Mouse (Mus musculus) mouse trophoblast stem cell (cell line): ENCODE measurements around the gene Dicer1.

Source experiments
- in situ Hi-C, 2 experiments: fragments of 300-500 bp; cut with MseI, MboI; formaldehyde crosslinking; loops; 2 replicates in 1 of 2; 3 replicates in 1 of 2; pipeline ENCODE4 v1.15.1; 2025

Gene Dicer1

DNA sequence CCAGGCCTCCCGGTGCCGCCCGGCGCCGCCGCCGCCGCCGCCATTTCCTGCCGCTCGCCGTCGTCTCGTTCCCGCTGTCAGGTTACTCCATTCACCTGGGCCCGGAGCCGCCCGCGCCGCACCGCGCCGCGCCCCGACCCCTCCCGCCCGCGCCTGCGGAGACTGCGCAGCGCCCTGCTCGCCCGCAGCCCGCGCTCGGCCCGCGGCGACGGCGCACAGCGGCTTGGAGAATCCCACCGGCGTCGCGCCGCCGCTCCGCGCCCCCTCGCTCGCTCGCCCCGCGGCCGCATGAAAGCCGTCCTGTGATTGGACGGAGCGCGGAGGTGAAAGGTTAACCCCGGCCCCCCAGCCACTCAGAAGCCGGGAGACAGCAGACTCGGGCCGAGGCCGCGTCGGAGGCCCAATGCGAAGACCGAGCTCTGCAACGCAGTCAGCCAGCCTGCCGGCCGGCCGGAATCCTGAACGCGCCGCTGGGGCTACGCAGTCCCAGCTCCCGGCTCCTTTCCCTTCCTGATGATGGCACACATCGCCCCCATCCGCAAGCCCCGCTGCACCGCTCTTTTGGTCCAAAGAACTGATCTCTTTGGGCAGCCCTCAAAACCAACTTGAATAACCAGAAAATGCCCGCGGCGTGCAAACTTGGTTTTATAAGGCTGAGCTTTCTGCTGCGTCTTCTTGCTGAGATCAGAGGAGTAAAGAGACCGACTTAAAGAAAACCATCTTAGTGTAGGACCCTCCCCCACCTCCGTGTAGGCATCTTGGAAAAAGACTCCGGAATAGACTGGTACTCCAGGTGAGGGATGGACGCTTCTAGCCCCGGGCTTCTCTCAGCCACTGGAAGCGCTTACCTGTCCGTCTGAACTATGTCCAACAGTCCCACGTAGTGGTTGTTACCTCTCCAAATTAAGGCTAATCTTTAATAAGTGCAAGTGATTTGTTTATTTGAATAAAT, at the start of gene Dicer1:
Dicer1 (minus strand) TSS at position 139 of the 952 bp plus-strand sequence.
- in situ Hi-C loops: no loop called here

DNA sequence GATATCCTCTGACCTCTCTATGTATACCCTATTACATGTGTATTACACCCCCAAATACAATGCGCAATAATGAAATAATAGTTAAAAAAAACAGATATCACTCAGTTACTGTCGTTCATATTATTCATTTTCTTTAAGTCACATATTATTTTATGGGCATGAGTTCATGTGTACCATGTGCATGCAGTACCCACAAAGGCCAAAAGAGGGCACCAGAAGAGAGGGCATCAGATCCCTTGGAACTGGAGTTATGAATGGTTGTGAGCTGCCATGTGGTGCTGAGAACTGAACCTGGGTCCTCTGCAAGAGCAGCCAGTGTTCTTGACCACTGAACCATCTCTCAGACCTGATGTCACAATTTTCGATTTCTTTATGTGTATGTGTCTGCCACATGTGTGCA, 47.6 kb upstream of the Dicer1 start:
- in situ Hi-C loops: no loop called here

- in situ Hi-C loops: no loop called here
Measured at GRCm38 (mm10) chr12:104797905-104798304, 46.2 kb upstream of the Dicer1 start.

- in situ Hi-C loops: no loop called here
Measured at GRCm38 (mm10) chr12:104796635-104797378, 45.1 kb upstream of the Dicer1 start.

DNA sequence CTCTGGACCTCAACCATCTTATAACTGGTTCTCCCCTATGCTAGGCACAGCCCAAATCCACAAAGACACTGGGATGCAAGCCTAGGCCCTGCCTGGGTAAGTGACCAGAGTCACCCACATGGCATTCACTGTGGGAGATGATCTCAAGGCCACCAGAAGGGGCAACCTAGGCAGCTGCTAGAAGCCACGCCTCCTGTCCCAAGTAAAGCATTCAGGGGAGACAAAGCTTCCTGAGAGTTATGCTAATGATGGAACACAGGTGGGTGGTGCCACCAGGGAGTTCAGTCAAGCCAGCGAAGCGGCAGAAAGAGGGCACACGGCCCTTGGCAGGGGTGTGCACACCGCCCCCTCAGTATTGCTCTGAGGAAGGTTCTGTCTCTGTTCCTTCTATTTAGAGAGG, 43.2 kb upstream of the Dicer1 start:
- in situ Hi-C loops: no loop called here

DNA sequence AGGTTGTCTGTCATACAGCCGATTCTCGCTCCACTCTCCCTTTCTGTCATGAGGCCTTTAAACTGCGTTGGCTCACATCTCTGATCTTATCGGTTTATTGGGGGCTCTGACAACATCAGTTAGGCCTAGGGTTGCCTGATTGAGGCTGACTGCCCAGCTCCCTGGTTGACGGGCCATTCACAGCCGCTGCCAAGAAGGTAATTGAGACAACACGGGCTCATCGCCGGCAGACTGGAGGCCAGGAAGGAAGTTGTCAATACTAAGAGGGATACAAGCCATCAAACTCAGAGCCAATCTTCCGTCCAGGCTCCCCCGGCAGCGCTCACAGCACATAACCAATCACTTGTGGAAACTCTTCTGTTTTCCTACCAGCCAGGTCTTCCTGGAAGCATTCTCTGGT, 41.7 kb upstream of the Dicer1 start:
- in situ Hi-C loops: no loop called here

GRCm38 (mm10) chr12:104777603-104778002, 25.9 kb upstream of the Dicer1 start:
- in situ Hi-C loops: no loop called here

- in situ Hi-C loops: no loop called here
Measured at GRCm38 (mm10) chr12:104771941-104772340, 20.2 kb upstream of the Dicer1 start.

GRCm38 (mm10) chr12:104769201-104769785, 17.5 kb upstream of the Dicer1 start:
- in situ Hi-C loops: no loop called here

- in situ Hi-C loops: no loop called here
Measured at GRCm38 (mm10) chr12:104767183-104767582, 15.4 kb upstream of the Dicer1 start.

DNA sequence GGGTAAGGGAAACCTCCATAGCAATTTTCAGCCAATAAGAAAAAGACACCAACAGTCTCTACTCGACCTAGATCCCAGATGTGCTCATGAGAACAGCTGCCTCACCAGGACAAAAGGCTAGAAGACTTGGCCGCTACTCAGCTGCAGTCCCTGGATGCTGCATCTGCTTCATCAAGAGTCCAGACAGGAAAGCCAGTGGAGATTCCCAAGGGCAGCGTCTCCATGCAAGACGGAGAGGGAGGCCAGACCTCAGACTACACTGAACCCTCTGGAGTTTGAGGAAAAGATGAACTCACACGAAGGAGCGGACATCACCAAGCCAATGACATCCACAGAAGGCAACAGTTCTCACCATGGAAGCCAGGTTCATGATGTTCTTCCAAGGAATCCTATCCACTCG, 14.0 kb upstream of the Dicer1 start:
- in situ Hi-C loops: no loop called here

- in situ Hi-C loops: no loop called here
Measured at GRCm38 (mm10) chr12:104765116-104765515, 13.4 kb upstream of the Dicer1 start.

GRCm38 (mm10) chr12:104763918-104764317, 12.2 kb upstream of the Dicer1 start:
- in situ Hi-C loops: no loop called here

GRCm38 (mm10) chr12:104761411-104761810, 9.7 kb upstream of the Dicer1 start:
- in situ Hi-C loops: no loop called here

DNA sequence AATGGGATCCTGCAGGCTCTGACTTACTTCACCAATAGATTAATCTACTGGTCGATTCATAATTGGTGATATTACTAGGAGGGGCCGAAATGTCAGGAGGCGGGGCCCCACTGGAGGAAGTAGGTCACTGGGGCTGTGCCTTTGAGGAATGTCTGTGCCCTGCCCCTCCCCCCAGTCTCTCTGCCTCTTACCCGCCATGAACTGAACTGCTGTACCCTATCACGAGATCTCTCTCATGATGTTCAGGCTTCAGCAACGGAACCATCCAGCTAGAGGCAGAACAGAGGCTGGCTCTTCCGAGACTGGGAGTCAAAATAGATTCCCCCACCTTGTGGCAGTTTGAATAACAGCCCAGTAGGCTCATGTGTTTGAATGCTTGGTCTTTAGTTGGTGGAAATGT, 6.3 kb upstream of the Dicer1 start:
- in situ Hi-C loops: no loop called here

DNA sequence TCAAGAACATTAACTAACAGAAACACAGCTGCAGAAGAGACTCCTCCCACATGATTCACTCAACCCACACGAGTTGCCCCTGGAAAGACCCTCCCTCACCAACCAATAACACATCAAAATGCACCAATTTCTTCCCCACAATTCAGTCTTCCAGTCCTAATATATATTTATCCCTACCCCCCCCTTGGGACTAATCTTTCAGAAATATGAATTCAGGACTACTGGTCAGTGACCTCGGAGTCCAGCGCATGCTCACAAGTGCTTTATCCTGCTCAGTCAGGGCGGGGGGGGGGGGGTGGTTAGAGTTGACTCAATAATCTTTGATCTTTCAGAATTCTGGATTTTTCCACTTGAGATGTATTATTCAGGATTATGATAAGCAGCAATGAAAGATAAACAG, 1.9 kb upstream of the Dicer1 start:
- in situ Hi-C loops: no loop called here

DNA sequence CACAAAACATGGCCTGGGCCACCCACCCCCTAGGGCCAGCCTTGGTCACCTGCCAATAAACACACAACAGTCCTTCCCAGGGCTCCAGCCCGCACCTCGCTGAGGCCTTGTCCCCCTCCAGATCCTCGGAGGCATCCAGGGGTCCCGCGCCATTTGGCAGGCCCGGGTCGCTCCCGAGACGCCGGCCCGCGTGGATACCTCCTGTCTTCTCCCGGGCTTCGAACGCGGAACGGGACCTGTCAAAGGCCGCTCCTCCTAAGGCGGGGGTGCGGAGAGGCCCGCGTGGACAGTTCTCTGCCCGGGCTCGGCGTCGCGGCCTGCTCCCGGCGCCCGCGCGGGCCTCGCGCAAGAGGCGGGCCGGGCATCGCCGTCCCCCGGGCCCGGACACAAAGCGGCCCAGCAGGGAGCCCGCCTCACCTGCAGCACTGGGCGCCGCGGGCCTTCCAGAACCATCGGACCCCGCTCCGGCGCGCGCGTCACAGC, 380 bp downstream of the Dicer1 start:
- in situ Hi-C loops: no loop called here

- in situ Hi-C loops: loop anchor here (25.0 kb wide), 1 partner anchor 188 kb away; no protein-coding TSS in a partner anchor
Measured at GRCm38 (mm10) chr12:104748946-104749345, 2.8 kb downstream of the Dicer1 start.

- in situ Hi-C loops: loop anchor here (25.0 kb wide), 1 partner anchor 190 kb away; no protein-coding TSS in a partner anchor
Measured at GRCm38 (mm10) chr12:104747252-104747651, 4.5 kb downstream of the Dicer1 start.

- in situ Hi-C loops: loop anchor here (25.0 kb wide), 1 partner anchor 191 kb away; no protein-coding TSS in a partner anchor
Measured at GRCm38 (mm10) chr12:104746601-104747000, 5.2 kb downstream of the Dicer1 start.

DNA sequence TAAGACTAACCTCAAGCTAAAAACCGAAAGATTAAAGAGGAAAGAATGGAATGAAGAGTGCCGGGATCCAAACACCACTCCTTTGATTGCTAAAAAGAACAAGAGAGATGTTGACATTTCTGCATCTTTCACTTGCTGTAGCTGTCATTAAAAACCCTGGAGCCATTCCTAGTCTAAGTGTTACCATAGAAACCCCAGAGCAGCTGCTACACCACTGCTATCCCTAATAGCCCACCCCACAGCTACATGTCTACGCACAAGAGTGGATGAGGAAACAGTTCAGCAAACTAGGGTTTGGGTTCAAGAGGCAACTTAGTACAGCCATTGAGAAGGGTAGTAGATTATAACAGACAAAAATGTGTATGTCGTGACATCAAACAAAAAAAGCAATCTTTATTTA, 8.1 kb downstream of the Dicer1 start:
- in situ Hi-C loops: loop anchor here (25.0 kb wide), 1 partner anchor 194 kb away; no protein-coding TSS in a partner anchor

GRCm38 (mm10) chr12:104742247-104742646, 9.5 kb downstream of the Dicer1 start:
- in situ Hi-C loops: loop anchor here (25.0 kb wide), 1 partner anchor 195 kb away; no protein-coding TSS in a partner anchor
